Mouse (Mus musculus) cerebellum, adult 8-10 months (tissue): ENCODE results near the gene Trp53rkb.

Source experiments
- DNase-seq: peaks from one replicate; pipeline ENCODE4 v3.0.0; 2022

Gene Trp53rkb

GRCm38 (mm10) chr2:166834796-166835195, 42.5 kb downstream of the Trp53rkb start:
- no peak for DNase-seq

GRCm38 (mm10) chr2:166835581-166835980, 43.2 kb downstream of the Trp53rkb start:
- no peak for DNase-seq

GRCm38 (mm10) chr2:166841813-166842212, 49.5 kb downstream of the Trp53rkb start:
- no peak for DNase-seq
